Mouse (Mus musculus) cerebellum, postnatal 10 days (tissue): ENCODE measurements around the gene Paqr6.
"Not testable (repeated sequence)": the region's sequence is repeated elsewhere in the genome, so short reads cannot be mapped to it uniquely, and the experiment has no call there.

Experiments
- DNase-seq, 2 experiments: peaks; one replicate each; pipeline ENCODE4 v3.0.0; 2021; ENCODE audit warnings: mixed read lengths in 2 of 2

Paqr6 gene

DNA sequence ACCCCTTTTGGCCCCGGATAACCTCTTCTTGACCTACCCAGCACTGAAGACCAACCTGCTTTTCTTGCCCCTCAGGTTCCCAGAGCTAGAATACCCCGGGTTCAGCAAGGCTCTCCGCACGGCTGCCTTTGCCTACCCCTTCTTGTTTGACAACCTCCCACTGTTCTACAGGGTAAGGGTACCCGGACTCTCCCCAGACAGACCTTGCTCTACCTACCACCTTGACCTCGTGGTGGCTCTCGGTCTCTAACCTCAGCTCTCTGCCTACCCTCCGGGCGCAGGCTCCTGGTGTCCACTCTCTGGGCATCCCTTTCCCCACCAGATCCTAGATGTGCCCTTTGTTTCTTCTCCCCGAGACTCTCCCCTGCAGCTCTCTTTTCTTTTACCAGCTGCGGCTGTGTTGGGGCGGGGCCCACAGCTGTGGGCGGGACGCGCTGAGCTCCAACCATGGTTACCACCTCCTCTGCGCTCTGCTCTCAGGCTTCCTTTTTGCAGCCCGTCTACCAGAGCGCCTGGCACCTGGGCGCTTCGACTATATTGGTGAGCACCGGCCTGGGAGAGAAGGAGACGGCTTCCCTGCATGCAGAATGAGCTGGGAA is 2.5 kb downstream of the Paqr6 start:
- not testable (repeated sequence) for DNase-seq

DNA sequence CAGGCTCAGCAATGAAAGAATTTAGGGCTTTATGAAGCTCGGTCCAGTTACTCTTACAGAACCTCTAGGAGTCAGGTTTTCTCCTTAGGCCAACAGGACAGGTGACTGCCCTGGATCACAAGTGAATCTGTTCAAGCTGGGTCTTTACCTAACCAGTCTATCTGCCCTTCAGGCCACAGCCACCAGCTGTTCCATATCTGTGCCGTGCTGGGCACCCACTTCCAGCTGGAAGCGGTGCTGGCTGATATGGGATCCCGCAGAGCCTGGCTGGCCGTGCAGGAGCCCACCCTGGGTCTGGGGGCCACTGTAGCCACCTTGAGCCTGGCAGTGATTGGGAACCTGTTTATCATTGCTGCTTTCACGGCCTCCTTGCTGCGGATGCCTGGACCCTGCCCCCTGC is 3.1 kb downstream of the Paqr6 start:
- not testable (repeated sequence) for DNase-seq

DNA sequence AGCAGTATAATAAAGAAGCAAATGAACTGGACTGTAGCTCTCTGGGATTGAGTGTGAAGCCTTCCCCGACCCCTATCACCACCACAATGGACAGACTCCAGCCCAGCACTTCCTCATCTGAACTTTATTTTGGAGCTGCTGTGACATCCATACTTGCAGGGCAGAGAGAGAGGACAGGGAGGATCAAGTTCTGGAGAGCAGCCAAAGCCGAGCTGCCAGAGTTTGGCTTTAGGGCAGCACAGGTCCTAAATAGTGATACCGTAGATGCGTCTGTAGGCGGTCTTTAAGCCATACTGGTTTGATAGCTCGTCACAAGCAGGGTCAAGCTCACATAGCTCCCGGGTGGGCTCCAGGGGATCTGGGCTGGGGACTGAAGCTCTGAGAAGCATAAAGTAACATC is 4.1 kb downstream of the Paqr6 start:
- not testable (repeated sequence) for DNase-seq

DNA sequence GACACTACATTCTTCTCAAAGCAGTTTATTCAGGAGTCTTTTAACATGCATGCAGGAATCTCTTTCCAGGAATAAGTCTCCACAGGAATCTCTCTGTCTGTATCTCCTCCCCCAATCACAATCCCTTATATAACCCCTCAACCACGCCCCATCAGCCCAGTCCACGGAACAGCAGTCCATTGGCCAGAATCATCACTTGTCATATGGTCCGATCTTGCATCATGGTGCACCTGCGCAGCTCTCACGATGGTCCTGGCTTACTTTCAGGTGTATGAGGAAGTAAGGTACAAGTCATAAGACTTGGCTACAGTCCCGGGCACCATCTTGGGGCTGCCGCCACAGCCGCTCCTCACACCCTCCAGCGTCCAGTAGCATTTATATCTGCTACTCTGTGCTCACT is 8.3 kb downstream of the Paqr6 start, which contains the start of gene Bglap3:
TSS of gene Bglap3 (minus strand) at position 101 of the 400 bp plus-strand sequence.
- not testable (repeated sequence) for DNase-seq

DNA sequence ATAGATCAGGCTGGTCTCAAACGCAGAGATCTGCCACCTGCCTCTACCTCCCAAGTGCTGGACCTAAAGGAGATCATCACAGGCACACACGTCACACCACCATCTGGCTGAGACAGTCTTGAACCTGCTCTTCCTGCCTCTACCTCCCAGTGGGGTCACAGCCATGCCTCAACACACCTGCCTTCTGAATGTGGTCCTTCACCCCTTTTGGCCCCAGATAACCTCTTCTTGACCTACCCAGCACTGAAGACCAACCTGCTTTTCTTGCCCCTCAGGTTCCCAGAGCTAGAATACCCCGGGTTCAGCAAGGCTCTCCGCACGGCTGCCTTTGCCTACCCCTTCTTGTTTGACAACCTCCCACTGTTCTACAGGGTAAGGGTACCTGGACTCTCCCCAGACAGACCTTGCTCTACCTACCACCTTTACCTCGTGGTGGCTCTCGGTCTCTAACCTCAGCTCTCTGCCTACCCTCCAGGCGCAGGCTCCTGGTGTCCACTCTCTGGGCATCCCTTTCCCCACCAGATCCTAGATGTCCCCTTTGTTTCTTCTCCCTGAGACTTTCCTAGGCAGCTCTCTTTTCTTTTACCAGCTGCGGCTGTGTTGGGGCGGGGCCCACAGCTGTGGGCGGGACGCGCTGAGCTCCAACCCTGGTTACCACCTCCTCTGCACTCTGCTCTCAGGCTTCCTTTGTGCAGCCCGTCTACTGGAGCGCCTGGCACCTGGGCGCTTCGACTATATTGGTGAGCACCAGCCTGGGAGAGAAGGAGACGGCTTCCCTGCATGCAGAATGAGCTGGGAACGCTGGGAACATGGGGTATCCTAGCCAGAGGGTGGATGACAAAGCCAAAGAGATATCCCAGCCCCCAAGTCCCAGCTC is 11.6 kb downstream of the Paqr6 start:
- DNase-seq: not testable (repeated sequence)

DNA sequence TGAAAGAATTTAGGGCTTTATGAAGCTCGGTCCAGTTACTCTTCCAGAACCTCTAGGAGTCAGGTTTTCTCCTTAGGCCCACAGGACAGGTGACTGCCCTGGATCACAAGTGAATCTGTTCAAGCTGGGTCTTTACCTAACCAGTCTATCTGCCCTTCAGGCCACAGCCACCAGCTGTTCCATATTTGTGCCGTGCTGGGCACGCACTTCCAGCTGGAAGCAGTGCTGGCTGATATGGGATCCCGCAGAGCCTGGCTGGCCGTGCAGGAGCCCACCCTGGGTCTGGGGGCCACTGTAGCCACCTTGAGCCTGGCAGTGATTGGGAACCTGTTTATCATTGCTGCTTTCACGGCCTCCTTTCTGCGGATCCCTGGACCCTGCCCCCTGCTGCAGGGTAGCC is 12.3 kb downstream of the Paqr6 start:
- DNase-seq: not testable (repeated sequence)

DNA sequence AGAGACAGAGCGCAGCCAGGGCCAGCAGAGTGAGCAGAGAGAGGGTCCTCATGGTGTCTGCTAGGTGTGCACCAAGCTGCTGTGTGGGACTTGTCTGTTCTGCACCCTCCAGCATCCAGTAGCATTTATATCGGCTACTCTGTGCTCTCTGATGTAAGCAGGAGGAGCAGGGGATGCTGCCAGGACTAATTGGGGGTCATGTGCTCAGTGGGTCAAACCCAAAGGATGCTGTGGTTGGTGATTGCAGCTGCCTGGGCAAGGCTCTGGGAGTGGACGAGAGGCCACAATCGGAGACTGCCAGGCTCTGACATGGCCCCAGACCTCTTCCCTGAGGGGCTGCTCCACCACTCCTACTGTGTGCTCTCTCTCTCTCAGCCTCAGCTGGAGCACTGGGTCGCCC is 14.2 kb downstream of the Paqr6 start, which contains the start of gene Bglap2:
TSS of gene Bglap2 (minus strand) at position 101 of the 400 bp plus-strand sequence.
- DNase-seq: not testable (repeated sequence)

DNA sequence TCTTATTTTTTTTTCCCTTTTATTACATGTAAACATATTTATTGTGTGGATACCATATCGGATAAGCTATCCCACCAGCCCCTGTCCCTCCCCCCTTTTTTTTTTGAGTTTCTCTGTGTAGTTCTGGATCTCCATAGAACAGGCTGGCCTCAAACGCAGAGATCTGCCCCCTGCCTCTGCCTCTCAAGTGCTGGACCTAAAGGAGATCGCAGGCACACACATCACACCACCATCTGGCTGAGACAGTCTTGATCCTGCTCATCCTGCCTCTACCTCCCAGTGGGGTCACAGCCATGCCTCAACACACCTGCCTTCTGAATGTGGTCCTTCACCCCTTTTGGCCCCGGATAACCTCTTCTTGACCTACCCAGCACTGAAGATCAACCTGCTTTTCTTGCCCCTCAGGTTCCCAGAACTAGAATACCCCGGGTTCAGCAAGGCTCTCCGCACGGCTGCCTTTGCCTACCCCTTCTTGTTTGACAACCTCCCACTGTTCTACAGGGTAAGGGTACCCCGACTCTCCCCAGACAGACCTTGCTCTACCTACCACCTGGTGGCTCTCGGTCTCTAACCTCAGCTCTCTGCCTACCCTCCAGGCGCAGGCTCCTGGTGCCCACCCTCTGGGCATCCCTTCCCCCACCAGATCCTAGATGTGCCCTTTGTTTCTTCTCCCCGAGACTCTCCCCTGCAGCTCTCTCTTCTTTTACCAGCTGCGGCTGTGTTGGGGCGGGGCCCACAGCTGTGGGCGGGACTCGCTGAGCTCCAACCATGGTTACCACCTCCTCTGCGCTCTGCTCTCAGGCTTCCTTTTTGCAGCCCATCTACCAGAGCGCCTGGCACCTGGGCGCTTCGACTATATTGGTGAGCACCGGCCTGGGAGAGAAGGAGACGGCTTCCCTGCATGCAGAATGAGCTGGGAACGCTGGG is 17.3 kb downstream of the Paqr6 start:
- peak in 1 of 2 experiments; percentile 20 for DNase-seq

DNA sequence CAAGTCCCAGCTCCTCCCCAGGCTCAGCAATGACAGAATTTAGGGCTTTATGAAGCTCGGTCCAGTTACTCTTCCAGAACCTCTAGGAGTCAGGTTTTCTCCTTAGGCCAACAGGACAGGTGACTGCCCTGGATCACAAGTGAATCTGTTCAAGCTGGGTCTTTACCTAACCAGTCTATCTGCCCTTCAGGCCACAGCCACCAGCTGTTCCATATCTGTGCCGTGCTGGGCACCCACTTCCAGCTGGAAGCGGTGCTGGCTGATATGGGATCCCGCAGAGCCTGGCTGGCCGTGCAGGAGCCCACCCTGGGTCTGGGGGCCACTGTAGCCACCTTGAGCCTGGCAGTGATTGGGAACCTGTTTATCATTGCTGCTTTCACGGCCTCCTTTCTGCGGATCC is 18.0 kb downstream of the Paqr6 start:
- DNase-seq: not testable (repeated sequence)

DNA sequence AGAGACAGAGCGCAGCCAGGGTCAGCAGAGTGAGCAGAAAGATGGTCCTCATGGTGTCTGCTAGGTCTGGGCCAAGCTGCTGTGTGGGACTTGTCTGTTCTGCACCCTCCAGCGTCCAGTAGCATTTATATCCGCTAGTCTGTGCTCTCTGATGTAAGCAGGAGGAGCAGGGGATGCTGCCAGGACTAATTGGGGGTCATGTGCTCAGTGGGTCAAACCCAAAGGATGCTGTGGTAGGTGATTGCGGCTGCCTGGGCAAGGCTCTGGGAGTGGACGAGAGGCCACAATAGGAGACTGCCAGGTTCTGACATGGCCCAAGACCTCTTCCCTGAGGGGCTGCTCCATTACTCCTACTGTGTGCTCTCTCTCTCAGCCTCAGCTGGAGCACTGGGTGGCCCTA is 20.0 kb downstream of the Paqr6 start, which contains the start of gene Bglap:
TSS of gene Bglap (minus strand) at position 101 of the 400 bp plus-strand sequence.
- no peak for DNase-seq

DNA sequence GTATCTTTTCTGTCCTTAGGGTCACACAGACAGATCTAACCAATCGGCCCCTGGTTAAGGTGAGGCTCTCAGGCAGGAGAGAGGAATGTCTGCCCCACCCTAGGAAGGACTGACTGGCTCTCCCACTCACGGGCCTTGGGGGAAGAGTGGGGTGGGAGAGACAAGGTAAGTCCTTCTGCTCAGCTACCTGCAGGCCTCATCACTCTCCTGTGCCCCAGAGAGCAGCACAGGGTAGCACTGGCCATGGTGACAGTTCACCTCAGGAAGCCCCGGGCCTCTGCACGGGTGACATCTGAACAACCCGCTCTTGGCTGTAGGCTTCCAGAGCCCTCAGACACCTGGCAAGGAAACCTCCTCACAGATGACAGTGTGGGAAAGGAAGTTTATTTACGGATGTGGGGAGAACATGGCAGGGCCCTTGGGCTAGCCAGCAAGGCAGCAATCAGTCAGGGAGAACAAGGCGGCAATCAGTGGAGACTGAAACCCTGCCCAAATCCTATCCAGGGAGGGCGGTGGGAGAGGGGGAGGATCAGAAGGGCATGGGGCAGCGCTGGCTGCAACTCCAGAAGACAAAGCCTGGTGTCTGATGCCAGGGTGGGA is 29.5 kb downstream of the Paqr6 start:
- peak; percentile 60 to 66 for DNase-seq

DNA sequence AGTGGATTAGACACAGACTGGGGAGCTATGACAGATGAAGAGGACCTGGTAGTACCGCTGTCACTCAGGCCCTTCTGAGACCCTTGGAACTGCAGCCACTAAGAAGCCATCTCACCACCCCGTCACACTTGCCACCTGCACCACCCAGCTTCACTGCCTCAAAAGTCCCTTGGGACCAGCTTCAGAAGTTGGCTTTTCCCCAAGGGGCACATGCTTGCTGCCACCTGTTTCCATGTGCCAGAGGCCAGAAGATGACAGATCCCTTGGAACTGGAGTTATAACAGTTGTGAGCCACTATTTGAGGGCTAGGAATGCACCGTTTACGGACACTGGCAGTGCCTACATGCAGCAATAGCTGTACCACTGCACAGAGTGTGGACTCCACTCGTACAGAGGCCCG is 30.9 kb downstream of the Paqr6 start:
- DNase-seq: peak; percentile 24 to 45

DNA sequence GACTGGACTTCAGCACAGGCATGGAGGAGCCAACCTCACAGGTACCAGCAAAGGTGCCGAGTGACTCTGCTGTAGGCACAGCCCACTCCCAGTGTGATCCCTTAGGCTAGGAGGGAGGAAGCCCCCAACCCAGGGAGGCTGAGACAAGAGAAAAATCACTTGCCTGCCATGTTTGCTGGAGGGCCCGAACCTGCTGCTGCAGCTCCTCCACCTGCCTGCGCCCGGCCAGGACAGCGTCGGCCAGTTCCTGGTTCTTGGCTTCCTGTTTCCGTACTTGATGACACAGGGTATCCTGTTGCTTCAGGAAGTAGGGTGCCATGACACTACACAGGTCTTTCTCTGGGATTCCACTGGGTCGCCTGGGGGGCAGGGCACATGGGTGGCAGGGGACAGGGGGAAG is 31.4 kb downstream of the Paqr6 start:
- DNase-seq: no peak

DNA sequence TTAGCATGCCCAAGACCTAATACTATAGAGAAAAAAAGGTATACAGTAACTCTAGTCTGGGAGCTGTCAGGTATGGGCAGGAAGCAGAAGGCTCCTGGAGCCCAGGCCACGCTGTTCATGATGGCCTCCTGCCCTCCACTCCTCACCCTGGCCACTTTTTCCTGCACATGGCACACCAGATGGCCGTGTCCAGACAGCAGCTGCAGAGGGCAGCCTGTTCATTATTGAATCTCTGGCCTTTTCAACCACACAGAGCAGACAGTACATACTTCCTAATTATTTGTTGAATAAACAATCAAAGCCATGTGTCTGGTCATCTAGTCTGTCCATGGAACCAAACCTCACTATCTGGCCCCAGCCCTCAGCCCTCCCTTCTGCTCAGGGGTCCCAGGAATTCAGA is 34.3 kb downstream of the Paqr6 start:
- DNase-seq: peak; percentile 85 to 86

DNA sequence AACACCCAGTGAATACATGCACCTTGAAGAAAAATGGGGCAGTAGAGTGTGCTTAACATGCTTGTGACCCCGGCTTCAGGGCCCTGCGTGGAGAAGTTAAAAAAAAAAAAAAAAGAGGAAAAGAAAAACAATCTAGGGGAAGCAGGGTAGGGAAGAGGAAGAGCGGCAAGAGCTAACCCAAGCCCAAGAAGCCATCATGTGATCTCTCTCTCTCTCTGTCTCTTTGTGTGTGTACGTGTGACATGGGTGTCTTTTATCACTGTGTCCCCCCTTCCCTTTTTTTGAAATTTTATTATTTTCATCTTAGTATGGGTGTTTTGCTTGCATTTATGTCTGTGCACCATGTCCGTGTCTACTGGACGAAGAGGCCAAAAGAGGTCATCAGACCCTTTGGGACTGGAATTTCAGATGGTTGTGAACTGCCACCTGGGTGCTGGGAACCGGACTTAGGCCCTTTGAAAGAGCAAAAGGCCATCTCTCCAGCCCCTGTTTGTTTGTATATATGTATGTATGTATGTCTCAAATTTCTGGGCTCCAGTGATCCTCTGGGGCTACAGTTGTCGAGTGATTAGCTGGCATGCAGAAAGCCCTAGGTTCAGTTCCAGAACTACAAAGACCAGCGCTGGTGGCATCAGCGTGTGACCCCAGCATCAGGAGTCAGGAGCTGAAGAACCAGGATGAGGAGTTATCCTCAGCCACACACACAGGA is 39.3 kb downstream of the Paqr6 start:
- no peak for DNase-seq

DNA sequence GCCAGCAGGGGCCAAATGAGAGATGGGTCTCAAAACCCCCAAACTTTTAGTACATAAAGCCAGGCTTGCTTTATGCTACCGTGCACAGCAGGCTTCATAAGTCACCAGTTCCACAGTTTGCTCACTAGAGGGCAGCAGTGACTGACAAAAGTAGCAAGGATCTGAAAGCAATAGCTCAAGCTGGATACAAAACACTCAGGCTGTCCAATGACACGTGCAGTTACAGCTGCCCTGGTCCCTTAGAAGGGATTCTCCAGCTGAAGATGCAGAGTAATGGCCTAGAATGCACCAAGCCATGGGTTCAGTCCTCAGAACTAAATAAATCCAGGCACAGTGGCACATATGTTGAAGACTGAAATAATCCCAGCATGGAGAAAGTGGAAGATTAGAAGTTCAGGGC is 42.7 kb downstream of the Paqr6 start:
- peak; percentile 79 to 86 for DNase-seq

DNA sequence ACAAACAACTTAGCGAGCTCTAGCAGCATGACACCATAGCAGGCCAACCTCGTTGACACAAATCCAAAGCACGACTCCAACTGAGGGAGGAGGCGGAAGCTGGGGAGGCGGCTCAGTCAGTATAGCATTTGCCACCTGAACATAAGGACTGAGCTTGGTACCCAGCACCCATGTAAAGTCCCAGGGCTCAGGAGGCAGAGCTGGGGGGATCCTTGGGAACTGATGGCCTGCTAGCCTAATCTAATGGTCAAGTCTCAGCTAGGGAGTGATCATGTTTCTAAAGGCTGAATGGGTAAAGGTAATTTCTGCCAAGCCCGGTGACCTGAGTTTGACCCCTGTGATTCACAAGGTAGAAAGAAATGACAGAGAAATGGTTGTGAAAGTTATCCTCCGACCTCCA is 43.1 kb downstream of the Paqr6 start:
- peak in 1 of 2 experiments; percentile 32 for DNase-seq

DNA sequence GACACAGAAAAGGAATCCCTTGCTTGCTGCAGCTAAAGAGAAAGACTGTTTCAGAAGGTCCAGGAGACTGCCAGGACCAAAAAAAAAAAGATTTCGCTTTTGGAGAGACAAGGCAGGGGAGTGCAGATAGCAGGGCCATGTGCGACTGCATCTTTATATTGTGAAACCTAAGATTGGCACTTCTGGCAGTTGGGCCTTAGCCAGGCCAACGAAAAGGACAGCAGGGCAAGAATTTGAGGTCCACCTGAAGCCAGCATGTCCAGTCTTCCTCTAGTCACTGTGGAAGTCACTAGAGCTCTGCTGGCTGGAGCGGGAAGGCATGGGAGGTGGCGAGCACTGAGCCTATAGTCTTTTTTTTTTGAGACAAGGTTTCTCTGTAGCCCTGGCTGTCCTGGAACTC is 44.6 kb downstream of the Paqr6 start:
- no peak for DNase-seq

DNA sequence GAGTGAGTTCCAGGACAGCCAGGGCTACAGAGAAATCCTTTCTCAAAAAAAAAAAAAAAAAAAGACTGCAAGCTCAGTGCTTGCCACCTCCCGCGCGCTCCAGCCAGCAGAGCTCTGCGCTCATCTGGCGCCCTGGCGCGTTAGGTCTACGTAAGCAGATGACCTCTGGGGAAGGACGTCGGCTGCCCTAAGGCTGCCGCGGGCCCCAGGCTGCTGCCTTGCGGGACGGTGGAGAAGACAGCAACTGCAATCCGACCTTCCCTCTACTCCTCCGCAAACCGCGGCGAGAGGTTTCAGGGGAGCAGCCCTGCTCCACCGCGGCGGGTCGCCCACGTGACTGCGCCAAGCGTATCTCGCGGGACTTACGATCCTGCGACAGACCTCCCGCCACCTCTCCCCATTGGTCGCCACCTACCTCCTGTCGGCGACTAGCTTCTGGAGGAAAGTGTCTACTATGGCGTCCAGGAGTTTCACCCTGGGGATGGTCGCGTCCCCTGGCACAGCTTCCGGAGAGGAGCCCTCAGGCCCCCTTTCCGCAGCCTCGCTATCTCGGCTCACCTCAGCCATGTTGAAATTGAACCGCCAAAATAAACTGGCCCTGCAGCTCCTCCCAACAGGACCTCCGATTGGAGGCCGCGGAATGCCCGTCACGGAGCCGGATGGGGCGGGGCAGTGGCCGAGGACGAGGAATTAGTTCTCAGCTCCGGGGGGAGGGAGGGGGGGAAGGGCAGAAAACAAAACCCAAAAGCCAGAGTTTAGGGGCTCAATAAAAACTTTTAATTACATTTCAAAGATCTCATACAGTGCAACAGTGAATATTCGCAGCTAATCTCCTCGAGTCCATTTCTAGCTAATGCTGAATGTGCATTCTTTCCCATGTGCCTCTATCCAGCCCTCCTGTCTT is 45.6 kb downstream of the Paqr6 start, which contains the start of gene Pmf1:
TSS of gene Pmf1 (minus strand) at position 591 of the 904 bp plus-strand sequence.
- peak; percentile 93 to 96 for DNase-seq

DNA sequence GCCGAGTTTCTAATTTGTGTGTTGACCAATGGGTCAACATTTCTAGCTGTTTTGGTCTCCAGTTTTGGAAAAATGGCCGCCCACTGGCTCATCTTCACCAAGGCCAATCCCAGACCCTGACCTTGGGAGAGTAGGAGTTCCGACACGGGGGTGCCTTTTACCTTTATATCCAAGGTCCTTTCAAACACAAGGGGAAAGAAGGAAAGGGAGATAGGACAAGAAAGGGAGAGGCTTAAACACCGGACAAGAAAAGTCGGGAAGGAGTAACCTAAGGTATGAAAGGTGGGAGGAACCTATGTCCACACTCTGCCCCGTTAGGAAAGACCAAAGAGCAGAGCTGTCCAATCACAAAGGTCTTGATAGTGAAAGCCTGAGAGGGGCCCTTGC is 46.3 kb downstream of the Paqr6 start:
- DNase-seq: peak in 1 of 2 experiments; percentile 34
